Mouse (Mus musculus) hindbrain, embryonic 16.5 days (tissue): Measurements from ENCODE around the gene Ntn1. TPM values are rescaled to one million over a fixed set of nuclear protein-coding genes. Genes with fewer than 3 reads are reported as not detected.

Source experiments
- ATAC-seq: fragments of 200-750 bp; cut with Nextera tagmentation; 2 replicates; pipeline ENCODE4 v1.8.0; 2017; ENCODE audit warnings: moderate TSS enrichment, moderate library complexity
- H3K27ac ChIP-seq: fragments of 300-500 bp; sonication (generic); 2 replicates; pipeline ENCODE4 v1.5.1; 2014; ENCODE audit warnings: low read depth, mild to moderate bottlenecking, control low read depth, low read length, moderate library complexity
- H3K27me3 ChIP-seq: fragments of 300-500 bp; sonication (generic); replicated peaks from 2 replicates; pipeline ENCODE4 v1.6.1; 2014; ENCODE audit warnings: low read length; ENCODE audit not compliant: control insufficient read depth, insufficient read depth
- H3K36me3 ChIP-seq: fragments of 300-500 bp; sonication (generic); 2 replicates; pipeline ENCODE4 v1.6.1; 2014; ENCODE audit warnings: mild to moderate bottlenecking, low read length, moderate library complexity, mixed read lengths; ENCODE audit not compliant: control insufficient read depth, insufficient read depth
- H3K4me1 ChIP-seq: fragments of 300-500 bp; sonication (generic); 2 replicates; pipeline ENCODE4 v1.6.1; 2014; ENCODE audit warnings: low read depth, low read length; ENCODE audit not compliant: control insufficient read depth, insufficient read depth
- H3K4me2 ChIP-seq: fragments of 300-500 bp; sonication (generic); 2 replicates; pipeline ENCODE4 v1.6.1; 2014; ENCODE audit warnings: mild to moderate bottlenecking, low read length, control low read depth, moderate library complexity
- H3K4me3 ChIP-seq: fragments of 300-500 bp; sonication (generic); 2 replicates; pipeline ENCODE4 v1.5.1; 2014; ENCODE audit warnings: mild to moderate bottlenecking, low read length, control low read depth, moderate library complexity
- H3K9ac ChIP-seq: fragments of 300-500 bp; sonication (generic); 2 replicates; pipeline ENCODE4 v1.6.1; 2014; ENCODE audit warnings: low read depth, mild to moderate bottlenecking, control low read depth, low read length, moderate library complexity
- H3K9me3 ChIP-seq: fragments of 300-500 bp; sonication (generic); 2 replicates; pipeline ENCODE4 v1.6.1; 2014; ENCODE audit warnings: mild to moderate bottlenecking, low read length, moderate library complexity; ENCODE audit not compliant: control insufficient read depth
- WGBS: fragments of 180-500 bp; shearing (Covaris S2); extraction: QIAGEN DNeasy Blood & Tissue Kit; methylation state at CpG from one replicate; pipeline ENCODE4 v1.1.7; 2014; 5-methylcytosine and 5-hydroxymethylcytosine counted together
- polyA plus RNA-seq: library from polyadenylated mRNA; unstranded; fragments of >200 nt; fragmentation: Nextera tagmentation; extraction: Ambion mirVana; gene quantifications from 2 replicates; pipeline ENCODE4 v1.2.1, GENCODE M21; 2015

The Ntn1 gene
- polyA plus RNA-seq, 1 experiment from 2014 or later, result 13.3 TPM

DNA sequence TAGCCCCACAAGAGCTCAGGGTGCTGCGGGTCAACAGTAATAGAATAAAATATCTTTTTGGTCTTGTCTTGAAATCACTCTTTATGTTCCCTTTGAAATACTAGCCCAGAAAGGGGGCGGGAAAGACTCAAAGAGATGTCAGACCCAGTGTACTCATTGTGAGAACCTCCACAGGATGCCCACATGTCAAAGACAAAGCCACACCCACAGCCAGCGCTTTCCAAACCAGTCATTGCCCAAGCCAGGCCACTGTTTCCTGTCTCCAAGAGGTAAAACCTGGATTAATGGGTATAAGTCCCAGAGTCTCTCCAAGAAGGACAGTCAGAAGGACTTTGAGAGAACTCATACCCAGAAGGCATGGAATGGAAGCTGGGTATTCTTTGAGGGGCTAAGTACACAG lies 60.3 kb downstream of the Ntn1 start:
- H3K4me3 ChIP-seq, result no peak overlapping the region
- WGBS, result 69% methylated on average over 3 of the region's 3 CpGs
- H3K4me1 ChIP-seq, result peaks cover 3% of the 10 kb centered on the region; the same call in 1 of the 2 replicates
- H3K36me3 ChIP-seq, result no peaks in the 10 kb centered on the region
- no peaks in the 10 kb centered on the region for H3K9me3 ChIP-seq
- no peak overlapping the region for H3K9ac ChIP-seq
- no peaks in the 10 kb centered on the region for H3K27me3 ChIP-seq
- H3K4me2 ChIP-seq, result no peak overlapping the region
- no peak overlapping the region; the same call in 1 of the 2 replicates for H3K27ac ChIP-seq
- no peak for ATAC-seq

GRCm38 (mm10) chr11:68339856-68340255 lies 60.8 kb downstream of the Ntn1 start:
- no peak overlapping the region for H3K27ac ChIP-seq
- peaks cover 3% of the 10 kb centered on the region; the same call in 1 of the 2 replicates for H3K4me1 ChIP-seq
- H3K4me3 ChIP-seq, result no peak overlapping the region
- ATAC-seq, result no peak
- H3K27me3 ChIP-seq, result no peaks in the 10 kb centered on the region
- no peaks in the 10 kb centered on the region for H3K9me3 ChIP-seq
- no peak overlapping the region for H3K4me2 ChIP-seq
- no peak overlapping the region for H3K9ac ChIP-seq
- H3K36me3 ChIP-seq, result no peaks in the 10 kb centered on the region
- WGBS, result 95% methylated on average over 13 of the region's 13 CpGs

DNA sequence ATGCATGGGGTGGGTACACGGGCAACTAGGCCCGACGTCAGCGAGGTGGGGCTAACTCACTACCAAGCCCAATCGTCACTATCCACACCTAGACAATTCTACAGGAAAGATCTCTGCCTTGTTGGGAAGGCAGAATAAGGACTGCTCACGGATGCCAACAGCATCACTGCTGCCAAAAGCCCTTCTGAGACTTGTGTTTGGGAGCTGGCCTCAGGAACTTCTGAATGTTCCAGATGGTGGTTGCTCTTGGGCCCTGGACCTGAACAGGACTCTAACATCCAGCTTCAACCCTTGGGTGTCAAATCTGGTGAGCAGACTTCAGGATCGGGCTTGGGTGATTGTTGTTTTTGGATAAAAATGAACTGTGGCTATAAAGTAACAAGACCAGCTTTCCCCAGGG lies 61.3 kb downstream of the Ntn1 start:
- Histone ChIP-seq H3K4me2 (no peak overlapping the region), H3K9ac (no peak overlapping the region), H3K4me1 (peaks cover 3% of the 10 kb centered on the region; the same call in 1 of the 2 replicates), H3K27ac (no peak overlapping the region), H3K9me3 (no peaks in the 10 kb centered on the region), H3K36me3 (no peaks in the 10 kb centered on the region), H3K4me3 (no peak overlapping the region), H3K27me3 (no peaks in the 10 kb centered on the region)
- 97% methylated on average over 7 of the region's 7 CpGs for WGBS
- no peak for ATAC-seq

- Histone ChIP-seq H3K27me3 (no peaks in the 10 kb centered on the region), H3K4me3 (no peak overlapping the region), H3K9ac (no peak overlapping the region), H3K4me1 (peaks cover 9% of the 10 kb centered on the region), H3K36me3 (no peaks in the 10 kb centered on the region), H3K9me3 (peaks cover 3% of the 10 kb centered on the region; the same call in 1 of the 2 replicates), H3K4me2 (no peak overlapping the region), H3K27ac (no peak overlapping the region)
- peak; percentile 61 for ATAC-seq
- WGBS, result 76% methylated on average over 13 of the region's 13 CpGs
Measured at GRCm38 (mm10) chr11:68331676-68332265, 68.9 kb downstream of the Ntn1 start.

DNA sequence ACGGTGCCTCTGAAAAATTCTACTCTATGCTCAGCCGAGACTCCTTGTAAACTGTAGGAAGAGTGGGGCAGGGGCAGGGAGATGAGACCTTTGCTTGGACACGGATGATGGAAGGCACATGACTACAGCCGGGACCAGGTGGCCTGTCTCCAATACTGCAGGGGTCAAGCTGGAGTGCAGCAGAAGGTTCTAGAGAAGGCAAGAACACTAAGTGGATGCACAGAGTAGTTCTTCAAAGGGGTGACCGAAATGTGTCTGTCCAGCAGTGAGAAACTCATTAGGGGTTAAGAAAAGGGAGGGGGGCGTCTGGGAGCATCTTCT lies 69.5 kb downstream of the Ntn1 start:
- 0 out of 2 replicates have a peak, but pooled peaks have one; percentile 9 for ATAC-seq
- WGBS, result 77% methylated on average over 6 of the region's 6 CpGs

GRCm38 (mm10) chr11:68330398-68331116 lies 70.1 kb downstream of the Ntn1 start:
- ATAC-seq, result peak; percentile 52; the same call in 1 of the 2 replicates
- H3K27ac ChIP-seq, result no peak overlapping the region; the same call in 1 of the 2 replicates
- no peak overlapping the region for H3K4me2 ChIP-seq
- H3K4me1 ChIP-seq, result peaks cover 9% of the 10 kb centered on the region
- no peak overlapping the region for H3K9ac ChIP-seq
- WGBS, result 65% methylated on average over 10 of the region's 10 CpGs
- H3K9me3 ChIP-seq, result peaks cover 3% of the 10 kb centered on the region; the same call in 1 of the 2 replicates
- no peaks in the 10 kb centered on the region for H3K27me3 ChIP-seq
- H3K36me3 ChIP-seq, result no peaks in the 10 kb centered on the region
- H3K4me3 ChIP-seq, result no peak overlapping the region

More for the DNA sequence above, 69.5 kb downstream of the Ntn1 start:
- H3K27me3 ChIP-seq, result no peaks in the 10 kb centered on the region
- H3K9me3 ChIP-seq, result peaks cover 3% of the 10 kb centered on the region; the same call in 1 of the 2 replicates
- H3K4me1 ChIP-seq, result peaks cover 9% of the 10 kb centered on the region
- H3K9ac ChIP-seq, result no peak overlapping the region
- H3K36me3 ChIP-seq, result no peaks in the 10 kb centered on the region
- no peak overlapping the region for H3K4me3 ChIP-seq
- H3K27ac ChIP-seq, result no peak overlapping the region
- no peak overlapping the region for H3K4me2 ChIP-seq

DNA sequence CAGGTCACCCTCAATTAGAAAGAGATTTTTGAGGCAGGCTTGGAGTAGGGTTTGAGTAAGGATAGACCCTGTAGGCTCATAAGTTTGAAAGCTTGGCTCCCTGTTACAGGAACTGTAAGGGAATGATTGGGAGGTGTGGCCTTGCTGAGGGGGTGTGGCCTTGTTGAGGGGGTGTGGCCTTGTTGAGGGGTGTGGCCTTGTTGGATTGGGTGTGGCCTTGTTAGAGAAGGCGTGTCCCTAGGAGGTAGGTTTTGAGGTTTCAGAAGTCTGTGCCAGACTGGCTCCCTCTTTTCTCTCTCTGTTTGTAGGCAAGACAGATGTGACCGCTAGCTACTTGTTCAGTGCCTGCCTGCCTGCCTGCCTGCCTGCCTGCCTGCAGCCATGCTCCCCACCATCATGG lies 75.8 kb downstream of the Ntn1 start:
- no peak overlapping the region for H3K4me2 ChIP-seq
- no peaks in the 10 kb centered on the region for H3K27me3 ChIP-seq
- no peak for ATAC-seq
- H3K9me3 ChIP-seq, result peaks cover 3% of the 10 kb centered on the region; the same call in 1 of the 2 replicates
- H3K36me3 ChIP-seq, result no peaks in the 10 kb centered on the region
- WGBS, result 96% methylated on average over 2 of the region's 2 CpGs
- H3K27ac ChIP-seq, result no peak overlapping the region
- no peak overlapping the region for H3K4me3 ChIP-seq
- no peaks in the 10 kb centered on the region for H3K4me1 ChIP-seq
- H3K9ac ChIP-seq, result no peak overlapping the region

GRCm38 (mm10) chr11:68321417-68321816 lies 79.2 kb downstream of the Ntn1 start:
- ATAC-seq, result no peak
- Histone ChIP-seq H3K36me3 (no peaks in the 10 kb centered on the region), H3K27me3 (no peaks in the 10 kb centered on the region), H3K27ac (no peak overlapping the region), H3K9ac (no peak overlapping the region), H3K4me2 (no peak overlapping the region), H3K9me3 (no peaks in the 10 kb centered on the region), H3K4me1 (no peaks in the 10 kb centered on the region), H3K4me3 (no peak overlapping the region)
- 65% methylated on average over 7 of the region's 7 CpGs for WGBS

- Histone ChIP-seq H3K4me1 (peaks cover 5% of the 10 kb centered on the region; the same call in 1 of the 2 replicates), H3K27ac (no peak overlapping the region), H3K9ac (no peak overlapping the region), H3K4me3 (no peak overlapping the region), H3K27me3 (no peaks in the 10 kb centered on the region), H3K4me2 (no peak overlapping the region), H3K9me3 (no peaks in the 10 kb centered on the region), H3K36me3 (no peaks in the 10 kb centered on the region)
- 81% methylated on average over 11 of the region's 11 CpGs for WGBS
- no peak for ATAC-seq
Measured at GRCm38 (mm10) chr11:68315551-68316130, 85.0 kb downstream of the Ntn1 start.
